Mouse (Mus musculus): ENCODE measurements around the gene Pam. TPM values are rescaled to one million over a fixed set of nuclear protein-coding genes. Genes with fewer than 3 reads are reported as not detected.
"Not testable (repeated sequence)": the region's sequence is repeated elsewhere in the genome, so short reads cannot be mapped to it uniquely, and the experiment has no call there.

Pam gene
- total RNA-seq, 1 experiment from 2014 or later: 341 TPM

DNA sequence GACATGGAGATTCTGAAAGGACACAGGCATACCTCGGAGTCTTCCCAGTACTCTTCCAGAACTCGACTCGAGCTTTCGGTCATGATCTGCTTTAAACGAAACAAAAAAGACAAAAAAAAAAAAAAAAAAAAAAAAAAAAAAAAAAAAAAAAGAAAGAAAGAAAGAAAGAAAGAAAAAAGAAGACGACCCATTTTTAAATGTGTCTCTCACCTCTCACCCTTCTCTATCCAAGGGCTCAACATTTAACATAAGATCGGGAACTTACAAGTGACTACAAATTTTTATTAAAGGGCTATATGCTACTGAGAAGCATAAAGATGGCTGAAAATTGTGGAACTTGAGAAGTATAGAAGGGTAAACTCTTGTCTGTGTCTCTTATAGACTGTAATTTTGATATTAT, 272.5 kb downstream of the Pam start:
- DNase-seq: no peak

DNA sequence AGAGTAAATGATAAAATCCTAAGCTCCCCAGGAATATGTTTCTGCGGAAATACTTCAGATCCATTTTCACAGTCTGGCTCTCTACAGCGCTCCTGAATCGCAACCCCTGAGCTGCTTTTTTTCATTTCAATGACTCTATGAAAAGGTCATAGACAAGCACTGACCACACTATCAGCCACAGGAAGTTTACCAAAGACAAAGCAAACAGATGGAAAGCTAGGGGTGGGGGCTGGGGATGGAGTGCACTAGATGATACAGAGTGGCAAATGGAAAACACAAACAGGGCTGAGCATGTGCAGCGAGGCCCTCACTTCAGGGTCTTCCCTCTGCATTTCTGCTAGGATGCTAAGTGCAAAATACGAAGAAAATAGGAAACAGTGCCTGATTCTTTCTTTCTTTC, 273.2 kb downstream of the Pam start:
- no peak for DNase-seq

DNA sequence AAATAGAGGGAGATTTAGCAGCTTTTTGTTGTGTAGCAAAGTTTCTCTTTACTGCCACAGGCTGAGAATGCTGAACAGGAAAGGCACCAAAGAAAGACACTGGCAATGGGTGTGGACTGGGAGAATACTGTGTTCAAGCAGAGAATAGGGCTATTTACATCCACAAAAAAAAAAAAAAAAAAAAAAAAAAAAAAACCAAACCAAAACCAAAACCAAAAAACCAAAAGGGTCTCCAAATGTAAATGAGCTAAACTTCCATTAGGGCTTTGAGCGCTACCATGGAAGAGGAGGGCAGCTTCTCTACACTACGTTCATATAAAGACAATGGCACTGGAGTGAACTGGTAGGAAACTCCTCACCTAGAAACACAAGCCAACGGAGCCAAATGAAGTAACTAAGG, 274.2 kb downstream of the Pam start:
- no peak for DNase-seq

DNA sequence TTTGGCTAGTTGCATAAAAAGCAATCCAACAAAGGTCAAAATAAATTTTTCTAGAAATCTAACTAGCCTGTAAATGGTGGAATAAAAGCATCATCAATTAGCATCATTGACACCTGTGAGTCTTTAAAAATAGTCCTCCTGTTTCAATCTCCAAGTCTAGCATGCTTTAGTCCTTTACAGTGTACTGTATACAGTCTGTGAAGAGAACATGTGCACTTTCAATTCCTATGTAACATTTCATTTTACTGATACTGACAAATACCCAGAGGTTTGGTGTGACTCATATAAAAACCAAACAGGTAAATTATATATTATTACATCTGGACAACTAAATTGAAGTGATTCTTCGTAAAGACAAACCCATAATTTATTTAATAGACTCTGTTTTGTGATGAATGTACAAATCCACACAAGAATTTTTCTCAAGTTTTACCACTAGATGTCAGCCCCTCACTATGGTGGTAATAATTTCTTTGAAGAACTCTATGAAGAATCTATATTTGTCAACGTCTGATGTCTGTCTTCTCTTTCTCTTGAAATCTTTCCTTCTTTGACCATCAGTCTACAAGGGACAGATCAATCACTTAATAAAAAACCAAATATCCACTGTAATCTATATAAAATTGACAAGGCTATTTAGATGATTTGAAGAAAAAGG, 286.1 kb downstream of the Pam start:
- no peak for DNase-seq

DNA sequence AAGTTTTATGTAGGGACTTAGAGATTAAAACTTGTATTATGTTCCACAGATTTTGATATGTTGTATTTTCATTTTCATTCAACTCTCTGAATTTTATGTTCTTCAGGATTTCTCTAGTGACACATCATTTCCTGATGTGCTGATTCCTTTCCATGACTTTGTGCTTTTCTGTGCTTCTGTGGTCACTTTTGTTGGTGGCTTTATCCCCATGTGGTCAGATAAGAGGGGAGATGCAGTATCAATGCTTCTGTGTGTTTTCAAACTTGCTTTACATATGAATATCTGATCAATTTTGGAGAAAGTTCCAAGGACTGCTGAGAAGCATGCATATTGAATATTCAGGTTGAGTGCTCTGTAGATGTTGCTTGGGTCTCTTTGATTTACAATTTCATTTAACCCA, 290.9 kb downstream of the Pam start:
- no peak for DNase-seq

DNA sequence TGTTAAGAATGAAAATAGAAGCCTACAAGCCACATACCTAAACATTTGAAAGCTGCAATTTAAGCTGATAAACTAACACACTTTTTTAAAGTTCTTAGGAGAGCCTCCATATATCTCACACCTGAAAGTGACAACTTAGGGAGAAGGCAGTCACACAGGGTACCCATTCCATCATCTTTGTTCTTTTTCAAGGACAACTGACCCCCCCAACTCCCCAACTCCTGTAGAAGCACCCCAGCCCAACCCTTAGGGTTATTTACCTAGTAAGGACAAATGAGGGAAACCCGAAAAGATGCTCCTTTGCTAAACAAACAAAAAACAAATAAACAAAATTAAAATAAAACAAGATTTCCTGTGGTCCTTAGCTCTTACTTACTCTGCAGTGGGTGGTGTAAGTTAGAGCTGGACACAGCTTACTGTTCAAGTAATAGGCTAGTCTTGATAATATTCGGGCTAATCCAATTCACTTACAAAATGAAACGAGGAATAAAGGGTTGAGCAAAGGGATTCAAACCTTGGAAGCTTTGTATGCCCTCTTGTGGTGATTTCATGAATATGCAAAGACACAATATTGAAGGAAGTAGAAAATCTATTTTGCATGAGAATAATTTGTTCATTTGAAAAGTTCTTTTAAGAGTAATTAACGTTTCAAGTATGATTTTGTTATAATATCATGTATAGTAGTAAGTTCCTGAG, 293.1 kb downstream of the Pam start:
- DNase-seq: no peak

DNA sequence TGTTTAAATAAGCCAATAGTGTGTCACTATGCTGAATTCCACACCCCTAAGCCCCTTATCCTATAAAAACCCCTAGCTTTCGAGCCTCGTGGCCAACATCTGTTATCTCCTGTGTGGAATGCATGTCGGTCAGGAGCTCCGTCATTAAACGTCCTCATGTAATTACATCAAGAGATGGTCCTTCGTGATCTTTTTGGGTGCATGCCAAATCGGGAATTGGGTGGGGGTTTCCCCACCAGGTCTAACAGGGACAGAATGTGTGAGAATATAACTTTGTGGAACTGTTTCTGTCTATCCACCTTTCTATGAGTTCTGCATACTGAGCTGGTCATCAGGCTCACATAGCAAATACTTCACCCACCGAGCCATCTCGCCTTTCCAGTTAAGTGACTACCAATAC, 299.5 kb downstream of the Pam start:
- no peak for DNase-seq

DNA sequence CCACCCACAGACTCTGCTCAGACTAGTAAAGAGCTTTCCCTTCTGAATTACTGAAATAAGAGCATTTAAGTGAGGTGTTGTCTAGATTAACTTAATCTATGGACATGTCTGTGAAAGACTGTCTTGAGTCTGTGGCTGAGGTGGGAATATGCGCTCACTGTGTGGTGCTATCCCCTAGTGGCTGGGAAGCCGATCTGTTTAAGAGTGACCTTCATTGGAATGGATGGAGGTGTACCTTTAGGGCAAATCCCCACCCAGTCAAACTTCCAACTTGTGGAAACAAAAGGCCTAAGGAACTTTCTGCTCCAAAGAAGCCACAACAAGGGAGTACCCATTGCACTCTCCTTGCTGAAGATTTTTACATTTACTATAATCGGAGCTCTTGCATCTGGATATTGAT, 301.3 kb downstream of the Pam start:
- no peak for DNase-seq

DNA sequence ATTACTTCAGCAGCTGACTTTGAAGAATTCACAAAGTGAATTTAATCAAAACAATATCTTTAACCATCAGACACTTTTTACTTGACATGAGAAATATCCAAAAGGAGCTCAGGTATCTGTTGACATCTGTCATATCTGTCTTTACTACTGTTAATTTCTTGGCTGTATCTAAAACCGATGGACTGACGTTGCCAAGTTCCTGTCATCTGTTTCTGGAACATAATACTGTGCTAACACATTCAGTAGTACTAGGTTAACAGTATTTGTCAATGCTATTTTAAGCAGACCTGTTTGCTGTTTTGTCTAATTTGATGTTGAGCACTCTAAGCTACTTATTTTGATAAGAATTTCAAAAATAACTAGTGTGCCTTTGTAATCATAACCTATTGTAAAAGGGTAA, 307.0 kb downstream of the Pam start:
- DNase-seq: no peak

DNA sequence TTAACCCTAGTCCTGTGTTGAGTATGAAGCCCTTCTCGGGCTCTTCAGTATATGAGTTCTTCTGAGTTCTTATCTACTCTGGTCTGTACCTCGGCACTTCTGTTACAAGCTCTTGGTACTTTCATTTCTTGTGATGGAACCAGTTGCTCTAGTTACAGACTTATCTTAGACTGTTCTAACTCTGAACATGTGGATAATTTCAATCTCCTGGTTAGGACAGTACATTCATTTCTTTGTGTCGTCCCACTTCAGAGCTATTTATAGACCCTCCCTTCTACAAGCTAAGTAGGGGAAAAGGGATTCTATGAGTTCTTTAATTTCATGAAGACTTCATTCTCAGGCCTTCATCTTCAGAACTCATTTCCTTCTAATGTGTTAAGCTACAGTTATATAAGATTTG, 307.8 kb downstream of the Pam start:
- DNase-seq: no peak

DNA sequence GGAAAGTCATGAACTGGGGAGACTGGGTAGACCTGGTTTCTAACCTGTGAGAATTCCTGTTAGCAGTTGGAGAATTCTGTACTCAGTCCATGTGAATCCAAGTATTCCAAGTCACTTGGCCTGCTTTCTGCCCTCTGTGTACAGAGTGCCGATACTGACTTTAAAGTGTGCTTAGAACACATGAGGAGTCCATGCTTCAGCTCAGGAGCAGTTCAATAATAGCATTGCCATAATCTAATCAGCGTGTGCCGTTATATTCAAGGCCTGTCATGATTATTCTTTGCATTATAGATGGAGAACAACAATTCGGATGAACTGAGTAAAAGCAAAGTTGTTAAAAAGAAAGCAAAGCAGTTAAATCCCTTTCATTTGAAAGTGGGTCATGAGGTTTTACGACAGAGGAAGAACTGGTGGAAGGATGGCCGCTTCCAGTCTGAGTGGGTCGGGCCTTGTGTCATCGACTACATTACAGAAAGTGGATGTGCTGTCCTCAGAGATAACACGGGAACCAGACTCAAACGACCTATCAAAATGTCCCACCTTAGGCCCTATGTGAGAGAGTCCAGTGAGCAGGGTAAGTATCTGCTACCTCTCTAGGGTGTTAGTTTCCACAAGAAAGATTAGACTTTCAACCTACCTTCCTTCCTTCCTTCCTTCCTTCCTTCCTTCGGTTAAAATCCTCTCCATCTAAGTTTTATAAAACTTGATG, 309.6 kb downstream of the Pam start:
- no peak for DNase-seq

DNA sequence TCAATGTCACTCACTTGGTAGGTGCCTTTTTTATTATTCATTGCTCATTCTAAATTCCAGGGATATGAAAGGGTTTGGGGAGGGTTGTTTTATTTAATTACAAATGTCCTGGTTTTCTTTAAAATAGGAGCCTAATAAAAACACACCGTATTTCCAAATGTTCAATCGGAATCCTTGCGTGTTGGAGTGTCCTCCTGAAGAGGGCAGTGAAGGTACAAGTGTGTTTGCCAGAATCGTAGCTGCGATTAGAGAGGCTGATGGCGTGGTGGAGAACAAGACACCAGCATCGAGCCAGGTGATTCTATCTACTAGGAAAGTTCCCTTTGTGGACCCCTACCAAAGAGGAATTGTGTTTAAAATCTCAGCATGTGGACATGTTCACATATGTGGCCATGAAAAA, 310.5 kb downstream of the Pam start:
- DNase-seq: no peak

DNA sequence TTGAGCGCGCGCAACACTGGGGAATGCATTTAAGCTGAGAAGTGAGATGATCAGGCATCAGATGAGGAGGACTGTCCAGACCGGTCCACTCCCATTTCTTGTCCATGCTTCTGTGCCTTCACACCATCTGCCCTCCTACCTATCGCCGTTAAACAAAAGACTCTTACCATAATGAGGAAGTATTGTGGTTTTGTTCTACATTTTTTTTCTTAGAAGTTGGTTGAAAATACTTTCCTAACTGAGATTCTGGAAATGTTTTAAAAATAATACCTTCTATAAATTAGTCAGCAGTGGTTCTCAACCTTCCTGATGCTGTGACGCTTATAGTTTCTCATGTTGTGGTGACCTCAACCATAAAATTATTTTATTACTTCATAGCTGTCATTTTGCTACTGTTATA, 313.8 kb downstream of the Pam start:
- no peak for DNase-seq

DNA sequence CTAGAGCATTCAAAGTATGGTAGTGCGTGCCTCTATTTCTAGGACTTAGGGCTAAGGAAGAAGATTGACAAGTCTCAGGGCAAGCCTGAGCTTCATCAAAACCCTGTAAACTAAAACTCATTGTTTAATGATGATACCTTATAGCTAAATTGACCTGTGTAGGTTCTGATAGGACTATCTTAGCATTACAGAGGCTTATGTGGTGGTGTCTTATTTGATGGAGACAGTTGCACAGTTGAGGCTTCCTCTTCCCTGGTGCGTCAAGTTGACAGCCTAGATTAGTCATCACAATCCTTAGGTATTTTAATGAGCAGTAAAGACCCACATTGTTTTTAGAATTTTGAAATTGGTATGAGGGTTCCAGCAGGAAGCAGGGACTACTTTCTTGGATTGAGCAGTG, 321.5 kb downstream of the Pam start:
- no peak for DNase-seq

DNA sequence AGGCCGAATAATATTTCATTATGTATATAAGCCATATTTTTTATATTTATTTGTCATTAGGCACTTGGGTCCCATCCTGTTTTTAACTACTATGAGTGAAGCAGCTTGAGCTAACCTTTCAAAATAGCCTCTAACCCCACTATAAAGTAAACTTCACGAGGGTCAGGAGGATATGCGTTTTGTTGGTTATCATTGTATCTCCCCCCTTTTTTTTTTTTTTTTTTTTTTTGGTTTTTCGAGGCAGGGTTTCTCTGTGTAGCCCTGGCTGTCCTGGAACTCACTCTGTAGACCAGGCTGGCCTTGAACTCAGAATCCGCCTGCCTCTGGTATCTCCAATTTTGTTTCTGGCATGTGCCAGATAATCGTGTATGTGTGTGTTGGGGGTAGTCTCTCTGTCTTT, 322.1 kb downstream of the Pam start:
- no peak for DNase-seq

DNA sequence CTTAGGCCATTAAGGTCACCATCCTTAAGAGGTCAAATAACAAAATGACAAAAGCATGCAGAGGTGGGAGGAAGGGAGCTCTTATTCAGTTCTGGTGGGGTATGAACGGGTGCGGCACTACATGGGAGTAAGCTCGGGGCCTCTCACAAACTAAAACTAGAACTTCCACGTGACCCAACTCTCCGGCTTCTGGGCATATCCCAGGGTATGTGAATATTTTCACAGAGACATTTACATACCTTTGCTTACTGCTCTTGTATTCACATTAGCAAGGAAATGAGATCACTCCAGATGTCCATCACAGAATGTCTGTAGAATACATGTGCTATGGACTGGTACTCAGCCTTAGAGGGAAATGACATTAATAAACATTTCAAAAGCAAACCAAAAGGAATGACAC, 323.7 kb downstream of the Pam start:
- no peak for DNase-seq

DNA sequence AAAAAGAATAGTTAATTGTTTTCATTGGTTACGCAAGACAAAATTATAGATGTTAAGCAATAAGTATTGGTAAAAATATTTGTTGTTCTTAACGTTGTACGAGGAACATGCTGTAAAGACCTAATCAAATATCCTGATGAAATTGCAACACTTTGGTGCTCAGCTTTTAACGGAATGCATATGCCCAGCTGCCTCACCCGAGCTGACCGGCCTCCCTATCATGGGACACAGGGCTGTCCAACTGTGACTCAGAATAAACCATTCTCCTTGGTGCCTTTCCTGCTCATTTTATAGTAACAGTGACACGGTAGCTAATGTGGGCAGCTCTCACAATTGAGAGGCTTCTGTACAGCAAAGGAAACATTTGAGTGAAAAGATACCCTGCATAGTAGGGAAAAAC, 324.3 kb downstream of the Pam start:
- DNase-seq: peak; percentile 10

DNA sequence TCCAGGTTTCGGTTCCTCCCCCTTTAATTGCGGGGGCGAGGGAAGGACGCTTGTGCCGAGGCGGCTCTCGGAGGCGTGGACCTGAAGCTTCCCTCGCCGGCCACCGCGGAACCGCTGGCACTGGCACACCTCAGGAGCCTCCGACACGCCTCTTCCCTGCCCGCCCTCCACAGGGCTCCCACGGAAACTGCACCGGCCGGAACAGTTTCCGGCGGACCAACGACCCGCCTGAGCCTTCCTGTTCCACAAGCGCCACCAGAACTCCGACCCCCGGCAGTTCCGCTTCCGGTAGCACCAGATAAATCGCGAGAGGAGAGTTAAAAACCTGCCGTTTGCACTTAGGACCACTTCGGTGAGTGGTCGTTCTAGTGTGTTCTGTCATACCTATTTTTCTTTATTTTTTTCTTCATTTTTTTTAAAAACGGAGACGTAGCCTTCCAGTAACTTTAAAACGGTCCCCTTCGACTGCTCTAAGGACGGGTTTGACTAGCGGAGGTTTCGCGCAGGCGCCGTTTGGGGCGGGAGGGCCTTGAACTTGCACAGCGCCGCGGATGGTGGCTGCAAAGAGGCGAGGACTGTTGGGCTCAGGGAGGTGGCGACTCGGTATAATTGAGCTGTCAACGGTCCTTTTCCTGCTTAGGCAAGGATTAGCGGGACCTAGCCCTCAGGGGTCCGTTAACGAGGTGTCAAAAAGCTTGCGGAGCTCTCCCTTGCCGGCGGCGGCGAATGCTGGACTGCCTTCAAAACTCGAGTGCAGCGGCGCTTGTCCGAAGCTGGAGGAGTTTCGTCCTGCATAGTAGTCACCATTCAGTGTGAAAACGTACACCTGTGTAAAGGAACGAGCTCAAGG, 325.3 kb downstream of the Pam start, which contains the start of the genes Gin1 and Ppip5k2:
Gene Gin1, plus strand, starts transcription at position 269 of the 850 bp plus-strand sequence.
Gene Ppip5k2, minus strand, starts transcription at position 508 of the 850 bp plus-strand sequence.
- DNase-seq: peak; percentile 93

DNA sequence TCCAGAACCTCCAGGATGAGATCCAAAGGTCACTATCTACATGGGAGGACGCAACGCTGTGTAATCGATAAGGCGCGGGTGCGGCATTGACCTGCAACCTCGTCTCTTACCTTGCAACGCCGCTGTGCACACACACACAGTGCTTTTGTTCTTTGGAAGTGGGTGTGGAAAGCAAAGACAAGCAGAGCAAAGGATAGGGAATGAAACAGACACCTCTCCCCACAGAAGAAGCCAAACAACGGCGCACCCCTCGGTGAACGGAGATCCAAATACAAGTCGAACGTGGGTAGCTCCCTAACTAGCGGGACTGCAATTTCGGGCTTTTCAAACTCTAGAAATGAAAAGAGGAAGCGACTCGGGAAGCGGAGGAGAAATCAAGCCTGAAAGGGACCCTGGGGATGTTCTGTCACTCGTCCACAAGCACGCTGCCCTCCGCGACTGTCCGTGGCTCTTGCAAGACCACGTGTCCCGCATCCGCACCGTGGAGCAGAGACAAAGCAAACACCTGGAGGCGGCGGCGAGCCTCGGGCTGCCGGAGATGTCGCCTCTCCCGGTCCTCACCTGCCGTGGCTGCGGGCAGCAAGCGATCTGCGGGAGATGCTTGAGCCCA, 326.0 kb downstream of the Pam start:
- peak; percentile 2 for DNase-seq

DNA sequence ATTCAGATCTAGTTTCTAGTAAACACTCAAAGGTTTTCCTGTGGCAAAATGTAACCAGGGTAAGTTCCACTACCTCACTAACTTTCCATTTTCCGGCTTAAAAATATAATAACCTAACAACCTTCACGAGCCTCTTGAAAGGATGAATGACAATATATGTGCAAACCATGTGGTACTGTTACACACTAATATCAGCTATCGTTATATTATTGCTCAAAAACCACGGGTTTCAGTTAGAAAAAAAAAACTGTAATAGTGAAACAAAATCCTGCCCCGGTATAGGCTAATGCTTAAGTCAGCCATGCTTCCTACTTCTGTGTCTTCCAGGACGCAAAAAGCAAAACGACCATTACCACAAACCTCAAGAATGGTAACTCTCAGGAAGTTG, 326.5 kb downstream of the Pam start:
- no peak for DNase-seq

DNA sequence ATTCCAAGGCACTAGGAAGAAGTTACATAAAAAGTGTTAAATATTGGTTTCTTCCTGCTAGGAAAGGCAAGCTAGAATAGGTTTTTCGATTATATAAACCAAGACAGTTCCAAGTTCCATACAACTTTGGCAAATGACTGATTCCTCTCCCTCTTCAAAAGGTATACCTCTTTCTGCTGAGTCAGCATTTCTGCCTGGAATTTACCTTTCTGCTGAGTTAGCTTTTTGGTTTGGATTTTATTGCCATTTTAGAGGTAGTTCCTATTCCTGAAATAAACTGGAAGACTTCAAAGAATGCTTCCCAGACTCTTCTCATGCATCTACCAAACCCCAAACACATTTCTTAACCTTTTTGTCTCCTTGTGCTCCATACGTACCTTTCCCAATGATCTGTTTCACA, 327.4 kb downstream of the Pam start:
- no peak for DNase-seq

DNA sequence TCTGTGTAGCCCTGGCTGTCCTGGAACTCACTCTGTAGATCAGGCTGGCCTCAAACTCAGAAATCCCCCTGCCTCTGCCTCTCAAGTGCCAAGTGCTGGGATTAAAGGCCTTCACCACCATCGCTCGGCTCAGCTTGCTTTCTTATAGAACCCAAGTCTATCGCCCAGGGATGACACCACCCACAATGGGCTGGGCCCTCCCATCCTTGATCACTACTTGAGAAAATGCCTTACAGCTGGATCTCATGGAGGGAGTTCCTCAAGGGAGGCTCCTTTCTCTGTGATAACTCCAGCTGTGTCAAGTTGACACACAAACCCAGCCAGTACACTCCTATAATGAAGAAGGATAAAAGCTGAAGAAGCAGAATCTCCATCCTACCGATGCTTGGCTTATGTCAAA, 329.7 kb downstream of the Pam start:
- not testable (repeated sequence) for DNase-seq
